Mouse (Mus musculus) limb, embryonic 10.5 days (tissue): ENCODE measurements around the gene Rhox2c. TPM values are rescaled to one million over a fixed set of nuclear protein-coding genes. Genes with fewer than 3 reads are reported as not detected.
"Not testable (repeated sequence)": the region's sequence is repeated elsewhere in the genome, so short reads cannot be mapped to it uniquely, and the experiment has no call there.

Experiments
- DNase-seq: peaks from one replicate; pipeline ENCODE4 v3.0.0-alpha.2; 2017; ENCODE audit warnings: low spot score
- H3K27ac ChIP-seq: fragments of 300-500 bp; sonication (generic); 2 replicates; pipeline ENCODE4 v1.5.1; 2016; ENCODE audit warnings: mild to moderate bottlenecking
- H3K27me3 ChIP-seq: fragments of 300-500 bp; sonication (generic); 2 replicates; pipeline ENCODE4 v1.6.1; 2016; ENCODE audit warnings: low read depth, mild to moderate bottlenecking; ENCODE audit not compliant: poor library complexity, severe bottlenecking
- H3K36me3 ChIP-seq: fragments of 300-500 bp; sonication (generic); 2 replicates; pipeline ENCODE4 v1.6.1; 2016; ENCODE audit warnings: mild to moderate bottlenecking, moderate library complexity
- H3K4me1 ChIP-seq: fragments of 300-500 bp; sonication (generic); 2 replicates; pipeline ENCODE4 v1.6.1; 2016
- H3K4me3 ChIP-seq: fragments of 300-500 bp; sonication (generic); 2 replicates; pipeline ENCODE4 v1.5.1; 2016; ENCODE audit warnings: mild to moderate bottlenecking, moderate library complexity
- H3K9me3 ChIP-seq: fragments of 300-500 bp; sonication (generic); replicated peaks from 2 replicates; pipeline ENCODE4 v1.6.1; 2016; ENCODE audit warnings: mild to moderate bottlenecking
- WGBS: fragments of 180-500 bp; shearing (Covaris S2); methylation state at CpG from one replicate; pipeline ENCODE4 v1.1.7; 2016; 5-methylcytosine and 5-hydroxymethylcytosine counted together
- polyA plus RNA-seq: library from polyadenylated mRNA; unstranded; fragments of >200 nt; fragmentation: Nextera tagmentation; extraction: Ambion mirVana; gene quantifications from 2 replicates; pipeline ENCODE4 v1.2.1, GENCODE M21; 2016

Gene Rhox2c
- not detected in 2 replicates for polyA plus RNA-seq

DNA sequence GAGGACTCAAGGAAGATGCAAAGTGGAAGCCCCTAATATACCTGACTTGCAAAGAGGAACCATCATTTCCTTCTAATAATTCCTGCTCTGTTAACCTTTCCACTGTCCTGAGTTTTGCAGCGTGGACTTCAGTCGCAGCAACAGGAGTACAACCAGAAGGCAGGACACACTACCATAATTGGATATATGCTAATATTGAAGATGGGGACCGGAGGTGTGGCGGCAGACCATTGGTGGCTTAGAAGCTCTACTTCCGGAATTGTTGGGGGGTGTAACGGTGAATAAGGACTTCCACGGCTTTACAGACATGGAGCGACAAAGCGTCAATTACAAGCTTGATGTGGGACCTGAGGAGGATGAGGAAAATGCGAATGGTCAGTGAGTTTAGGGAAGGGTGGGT is at the start of gene Rhox2c:
Gene Rhox2c (plus strand): TSS at position 301 of the 400 bp plus-strand sequence.
- not testable (repeated sequence) for H3K4me1 ChIP-seq, H3K36me3 ChIP-seq, H3K27ac ChIP-seq, H3K4me3 ChIP-seq, DNase-seq, H3K9me3 ChIP-seq, H3K27me3 ChIP-seq
- 100% methylated on average over 8 of the region's 10 CpGs for WGBS

DNA sequence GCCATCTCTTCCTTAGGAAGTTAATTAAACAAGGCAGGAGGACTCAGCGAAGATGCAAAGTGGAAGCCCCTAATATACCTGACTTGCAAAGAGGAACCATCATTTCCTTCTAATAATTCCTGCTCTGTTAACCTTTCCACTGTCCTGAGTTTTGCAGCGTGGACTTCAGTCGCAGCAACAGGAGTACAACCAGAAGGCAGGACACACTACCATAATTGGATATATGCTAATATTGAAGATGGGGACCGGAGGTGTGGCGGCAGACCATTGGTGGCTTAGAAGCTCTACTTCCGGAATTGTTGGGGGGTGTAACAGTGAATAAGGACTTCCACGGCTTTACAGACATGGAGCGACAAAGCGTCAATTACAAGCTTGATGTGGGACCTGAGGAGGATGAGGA is 41.7 kb upstream of the Rhox2c start, which contains the start of gene Rhox2b:
Gene Rhox2b (plus strand): TSS at position 301 of the 400 bp plus-strand sequence.
- not testable (repeated sequence) for DNase-seq, H3K27me3 ChIP-seq, H3K36me3 ChIP-seq, H3K27ac ChIP-seq, H3K9me3 ChIP-seq, H3K4me3 ChIP-seq, H3K4me1 ChIP-seq
- WGBS: no CpG with 5 or more reads among the region's 9 CpGs

DNA sequence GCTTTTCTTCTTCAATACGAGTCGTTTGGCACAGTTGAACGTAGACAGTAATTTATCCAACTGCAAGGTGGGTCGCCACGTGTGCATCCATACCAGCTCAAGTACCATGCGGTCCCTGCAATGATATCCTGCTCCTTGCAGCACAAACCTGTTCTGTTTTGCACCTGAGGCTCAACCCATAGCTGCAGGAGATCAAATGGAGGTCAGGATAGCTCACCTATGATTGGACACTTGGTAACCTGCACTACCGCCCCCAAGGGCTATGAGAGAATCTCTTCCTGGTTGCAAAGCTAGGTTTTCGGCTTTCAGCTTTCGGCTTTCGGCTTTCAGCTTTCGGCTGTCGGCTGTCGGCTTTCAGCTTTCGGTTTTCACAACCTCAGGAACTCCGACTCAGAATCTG is 21.3 kb upstream of the Rhox2c start, which contains the start of gene Rhox4b:
Gene Rhox4b (plus strand): TSS at position 301 of the 400 bp plus-strand sequence.
- DNase-seq, H3K27ac ChIP-seq, H3K9me3 ChIP-seq, H3K4me3 ChIP-seq, H3K36me3 ChIP-seq, H3K4me1 ChIP-seq, H3K27me3 ChIP-seq: not testable (repeated sequence)
- 92% methylated on average over 14 of the region's 15 CpGs for WGBS

- 94% methylated on average over 3 of the region's 4 CpGs for WGBS
- H3K9me3 ChIP-seq, H3K36me3 ChIP-seq, H3K27ac ChIP-seq, H3K4me1 ChIP-seq, H3K4me3 ChIP-seq, H3K27me3 ChIP-seq, DNase-seq: not testable (repeated sequence)
Measured at GRCm38 (mm10) chrX:37458285-37458684, 4.8 kb downstream of the Rhox2c start, which contains the start of gene Rhox3c. Gene Rhox3c, plus strand, starts transcription at chrX:37458585.

DNA sequence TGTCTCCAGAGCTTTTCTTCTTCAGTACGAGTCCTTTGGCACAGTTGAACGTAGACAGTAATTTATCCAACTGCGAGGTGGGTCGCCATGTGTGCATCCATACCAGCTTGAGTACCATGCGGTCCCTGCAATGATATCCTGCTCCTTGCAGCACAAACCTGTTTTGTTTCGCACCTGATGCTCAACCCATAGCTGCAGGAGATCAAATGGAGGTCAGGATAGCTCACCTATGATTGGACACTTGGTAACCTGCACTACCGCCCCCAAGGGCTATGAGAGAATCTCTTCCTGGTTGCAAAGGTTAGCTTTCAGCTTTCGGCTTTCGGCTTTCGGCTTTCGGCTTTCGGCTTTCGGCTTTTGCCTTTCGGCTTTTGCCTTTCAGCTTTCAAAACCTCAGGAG is 26.6 kb downstream of the Rhox2c start, which contains the start of gene Rhox4c:
Gene Rhox4c (plus strand): TSS at position 301 of the 400 bp plus-strand sequence.
- not testable (repeated sequence) for H3K36me3 ChIP-seq, H3K4me1 ChIP-seq, H3K27ac ChIP-seq, H3K4me3 ChIP-seq, H3K27me3 ChIP-seq, H3K9me3 ChIP-seq, DNase-seq
- 94% methylated on average over 14 of the region's 14 CpGs for WGBS

DNA sequence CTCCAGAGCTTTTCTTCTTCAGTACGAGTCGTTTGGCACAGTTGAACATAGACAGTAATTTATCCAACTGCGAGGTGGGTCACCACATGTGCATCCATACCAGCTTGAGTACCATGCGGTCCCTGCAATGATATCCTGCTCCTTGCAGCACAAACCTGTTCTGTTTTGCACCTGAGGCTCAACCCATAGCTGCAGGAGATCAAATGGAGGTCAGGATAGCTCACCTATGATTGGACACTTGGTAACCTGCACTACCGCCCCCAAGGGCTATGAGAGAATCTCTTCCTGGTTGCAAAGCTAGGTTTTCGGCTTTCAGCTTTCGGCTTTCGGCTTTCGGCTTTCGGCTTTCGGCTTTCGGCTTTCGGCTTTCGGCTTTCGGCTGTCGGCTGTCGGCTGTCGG is 60.6 kb downstream of the Rhox2c start, which contains the start of gene Rhox4d:
Gene Rhox4d (plus strand): TSS at position 301 of the 400 bp plus-strand sequence.
- H3K4me3 ChIP-seq, H3K36me3 ChIP-seq, DNase-seq, H3K4me1 ChIP-seq, H3K27ac ChIP-seq, H3K9me3 ChIP-seq, H3K27me3 ChIP-seq: not testable (repeated sequence)
- WGBS: 96% methylated on average over 15 of the region's 18 CpGs

Other genes with a start within 250 kb of the Rhox2c start
- not detected in 2 replicates for gene Gm9, start 242.6 kb upstream of the Rhox2c start, polyA plus RNA-seq
- not detected in 2 replicates for gene Rhox1, start 231.4 kb upstream of the Rhox2c start, polyA plus RNA-seq
- not detected in 2 replicates for gene Rhox2a, start 208.7 kb upstream of the Rhox2c start, polyA plus RNA-seq
- not detected in 2 replicates for gene Rhox3a, start 203.8 kb upstream of the Rhox2c start, polyA plus RNA-seq
- gene Rhox4a, start 188.3 kb upstream of the Rhox2c start, polyA plus RNA-seq: not detected in 2 replicates
- not detected in 2 replicates for gene Rhox3a2, start 73.7 kb upstream of the Rhox2c start, polyA plus RNA-seq
- not detected in 2 replicates for gene Rhox4a2, start 62.8 kb upstream of the Rhox2c start, polyA plus RNA-seq
- gene Rhox2b, start 41.6 kb upstream of the Rhox2c start, polyA plus RNA-seq: not detected in 2 replicates
- not detected in 2 replicates for gene Rhox4b, start 21.2 kb upstream of the Rhox2c start, polyA plus RNA-seq
- not detected in 2 replicates for gene Rhox3c, start 4.9 kb downstream of the Rhox2c start, polyA plus RNA-seq
- gene Rhox4c, start 26.7 kb downstream of the Rhox2c start, polyA plus RNA-seq: not detected in 2 replicates
- not detected in 2 replicates for gene Rhox2d, start 39.7 kb downstream of the Rhox2c start, polyA plus RNA-seq
- not detected in 2 replicates for gene Rhox4d, start 60.7 kb downstream of the Rhox2c start, polyA plus RNA-seq
- gene Rhox2e, start 76.8 kb downstream of the Rhox2c start, polyA plus RNA-seq: not detected in 2 replicates
- gene Rhox3e, start 88.3 kb downstream of the Rhox2c start, polyA plus RNA-seq: not detected in 2 replicates
- gene Rhox4e, start 103.7 kb downstream of the Rhox2c start, polyA plus RNA-seq: not detected in 2 replicates
- not detected in 2 replicates for gene Rhox2f, start 117.7 kb downstream of the Rhox2c start, polyA plus RNA-seq
- not detected in 2 replicates for gene Rhox3f, start 127.3 kb downstream of the Rhox2c start, polyA plus RNA-seq
- not detected in 2 replicates for gene Rhox4f, start 154.0 kb downstream of the Rhox2c start, polyA plus RNA-seq
- not detected in 2 replicates for gene Rhox3g, start 174.9 kb downstream of the Rhox2c start, polyA plus RNA-seq
- gene Rhox2g, start 189.8 kb downstream of the Rhox2c start, polyA plus RNA-seq: not detected in 2 replicates
- gene Rhox4g, start 197.6 kb downstream of the Rhox2c start, polyA plus RNA-seq: not detected in 2 replicates
- not detected in 2 replicates for gene Rhox3h, start 215.1 kb downstream of the Rhox2c start, polyA plus RNA-seq
- not detected in 2 replicates for gene Rhox2h, start 219.6 kb downstream of the Rhox2c start, polyA plus RNA-seq